Mouse (Mus musculus) liver, embryonic 15.5 days (tissue): ENCODE results near the gene Scnn1a. TPM values are rescaled to one million over a fixed set of nuclear protein-coding genes. Genes with fewer than 3 reads are reported as not detected.

Experiments
- ATAC-seq: fragments of 200-750 bp; cut with Nextera tagmentation; 2 replicates; pipeline ENCODE4 v1.8.0; 2017; ENCODE audit warnings: moderate number of reproducible peaks, mild to moderate bottlenecking, moderate library complexity; ENCODE audit not compliant: insufficient read depth
- H3K27ac ChIP-seq: fragments of 300-500 bp; sonication (generic); replicated peaks from 2 replicates; pipeline ENCODE4 v1.5.1; 2015; ENCODE audit warnings: mild to moderate bottlenecking, inconsistent platforms
- H3K27me3 ChIP-seq: fragments of 300-500 bp; sonication (generic); 2 replicates; pipeline ENCODE4 v1.6.1; 2015; ENCODE audit warnings: mild to moderate bottlenecking, inconsistent platforms
- H3K36me3 ChIP-seq: fragments of 300-500 bp; sonication (generic); replicated peaks from 2 replicates; pipeline ENCODE4 v1.6.1; 2015; ENCODE audit warnings: moderate library complexity, mild to moderate bottlenecking, inconsistent platforms
- H3K4me1 ChIP-seq: fragments of 300-500 bp; sonication (generic); replicated peaks from 2 replicates; pipeline ENCODE4 v1.6.1; 2015; ENCODE audit warnings: inconsistent platforms
- H3K4me2 ChIP-seq: fragments of 300-500 bp; sonication (generic); 2 replicates; pipeline ENCODE4 v1.6.1; 2015; ENCODE audit warnings: moderate library complexity, mild to moderate bottlenecking, inconsistent platforms
- H3K4me3 ChIP-seq: fragments of 300-500 bp; sonication (generic); replicated peaks from 2 replicates; pipeline ENCODE4 v1.5.1; 2015; ENCODE audit warnings: mild to moderate bottlenecking, inconsistent platforms
- H3K9ac ChIP-seq: fragments of 300-500 bp; sonication (generic); 2 replicates; pipeline ENCODE4 v1.6.1; 2015; ENCODE audit warnings: moderate library complexity, mild to moderate bottlenecking, inconsistent platforms
- H3K9me3 ChIP-seq: fragments of 300-500 bp; sonication (generic); replicated peaks from 2 replicates; pipeline ENCODE4 v1.6.1; 2016; ENCODE audit warnings: inconsistent platforms
- WGBS: fragments of 180-500 bp; shearing (Covaris S2); methylation state at CpG from one replicate; pipeline ENCODE4 v1.1.7; 2015; ENCODE audit warnings: mixed read lengths; ENCODE audit not compliant: insufficient replicate concordance; 5-methylcytosine and 5-hydroxymethylcytosine counted together
- polyA plus RNA-seq: library from polyadenylated mRNA; unstranded; fragments of >200 nt; fragmentation: Nextera tagmentation; extraction: Ambion mirVana; gene quantifications from 2 replicates; pipeline ENCODE4 v1.2.1, GENCODE M21; 2015

Scnn1a gene
- polyA plus RNA-seq, 1 experiment from 2014 or later = 0.64 TPM

- H3K4me3 ChIP-seq = no peak overlapping the region
- H3K27ac ChIP-seq = no peak overlapping the region
- peaks cover 37% of the 10 kb centered on the region for H3K27me3 ChIP-seq
- H3K36me3 ChIP-seq = no peaks in the 10 kb centered on the region
- H3K9ac ChIP-seq = no peak overlapping the region
- H3K4me2 ChIP-seq = no peak overlapping the region
- H3K9me3 ChIP-seq = no peaks in the 10 kb centered on the region
- WGBS = 55% methylated on average over 13 of the region's 13 CpGs
- peaks cover 9% of the 10 kb centered on the region for H3K4me1 ChIP-seq
- ATAC-seq = no peak
These were observed 2.3 kb downstream of the Scnn1a start for GRCm38 (mm10) chr6:125322794-125323193.

- H3K27ac ChIP-seq = no peak overlapping the region
- H3K4me2 ChIP-seq = no peak overlapping the region
- no peak for ATAC-seq
- H3K9me3 ChIP-seq = no peaks in the 10 kb centered on the region
- H3K4me3 ChIP-seq = no peak overlapping the region
- no peak overlapping the region for H3K9ac ChIP-seq
- peaks cover 9% of the 10 kb centered on the region for H3K4me1 ChIP-seq
- 35% methylated on average over 6 of the region's 6 CpGs for WGBS
- H3K36me3 ChIP-seq = no peaks in the 10 kb centered on the region
- peaks cover 37% of the 10 kb centered on the region for H3K27me3 ChIP-seq
These were observed 3.1 kb downstream of the Scnn1a start for GRCm38 (mm10) chr6:125323547-125323946.

DNA sequence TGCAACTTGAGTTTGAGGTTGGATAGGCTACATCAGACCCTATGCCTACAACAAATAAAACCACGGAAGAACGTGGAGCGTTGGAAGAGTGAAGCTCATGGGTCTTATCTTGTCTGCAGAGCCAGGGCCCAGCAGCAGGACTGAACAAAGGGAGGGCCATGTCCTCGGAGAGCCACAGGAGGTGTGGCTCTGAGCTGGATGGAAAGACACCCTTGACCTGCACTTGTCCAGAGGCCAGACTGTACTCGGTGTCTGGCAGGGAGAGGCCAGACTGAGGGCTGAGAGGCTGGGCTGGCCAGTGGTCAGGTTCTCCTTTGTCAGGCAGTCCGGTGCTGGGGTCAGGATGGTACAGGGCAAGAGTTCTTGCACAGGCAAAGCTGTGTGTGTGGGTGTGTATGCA, 4.9 kb downstream of the Scnn1a start:
- H3K4me3 ChIP-seq = no peak overlapping the region
- WGBS = 40% methylated on average over 6 of the region's 6 CpGs
- ATAC-seq = 0 out of 2 replicates have a peak, but pooled peaks have one; percentile 35
- H3K27ac ChIP-seq = no peak overlapping the region
- no peak overlapping the region for H3K4me2 ChIP-seq
- peaks cover 10% of the 10 kb centered on the region for H3K4me1 ChIP-seq
- H3K9ac ChIP-seq = no peak overlapping the region
- no peaks in the 10 kb centered on the region for H3K9me3 ChIP-seq
- peaks cover 25% of the 10 kb centered on the region for H3K27me3 ChIP-seq
- no peaks in the 10 kb centered on the region for H3K36me3 ChIP-seq

DNA sequence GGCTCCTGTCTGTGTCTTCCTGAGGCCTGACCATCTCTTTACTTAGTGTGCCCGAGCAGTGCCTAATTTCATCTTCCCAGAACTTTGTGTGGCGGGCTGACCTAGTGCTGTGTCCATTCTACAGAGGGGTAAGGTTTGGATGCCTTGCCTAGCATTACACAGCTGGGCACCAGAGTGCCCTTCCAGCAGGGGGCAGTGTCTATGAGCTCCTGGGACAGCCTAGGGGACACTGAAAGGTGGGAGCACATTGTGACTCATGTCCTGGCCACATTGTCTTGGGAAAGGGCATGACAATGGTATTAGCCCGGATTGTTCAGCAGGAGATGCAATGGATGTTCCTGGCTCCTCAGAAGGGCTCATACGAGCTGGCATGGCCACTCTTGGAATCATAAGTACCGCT, 7.8 kb downstream of the Scnn1a start:
- ATAC-seq = no peak
- H3K27me3 ChIP-seq = no peaks in the 10 kb centered on the region; the same call in 1 of the 2 replicates
- H3K27ac ChIP-seq = no peak overlapping the region
- H3K9me3 ChIP-seq = no peaks in the 10 kb centered on the region
- H3K4me2 ChIP-seq = no peak overlapping the region
- no peak overlapping the region for H3K9ac ChIP-seq
- no peaks in the 10 kb centered on the region for H3K36me3 ChIP-seq
- no peak overlapping the region for H3K4me3 ChIP-seq
- WGBS = 58% methylated on average over 5 of the region's 5 CpGs
- peaks cover 11% of the 10 kb centered on the region; the same call in 1 of the 2 replicates for H3K4me1 ChIP-seq

DNA sequence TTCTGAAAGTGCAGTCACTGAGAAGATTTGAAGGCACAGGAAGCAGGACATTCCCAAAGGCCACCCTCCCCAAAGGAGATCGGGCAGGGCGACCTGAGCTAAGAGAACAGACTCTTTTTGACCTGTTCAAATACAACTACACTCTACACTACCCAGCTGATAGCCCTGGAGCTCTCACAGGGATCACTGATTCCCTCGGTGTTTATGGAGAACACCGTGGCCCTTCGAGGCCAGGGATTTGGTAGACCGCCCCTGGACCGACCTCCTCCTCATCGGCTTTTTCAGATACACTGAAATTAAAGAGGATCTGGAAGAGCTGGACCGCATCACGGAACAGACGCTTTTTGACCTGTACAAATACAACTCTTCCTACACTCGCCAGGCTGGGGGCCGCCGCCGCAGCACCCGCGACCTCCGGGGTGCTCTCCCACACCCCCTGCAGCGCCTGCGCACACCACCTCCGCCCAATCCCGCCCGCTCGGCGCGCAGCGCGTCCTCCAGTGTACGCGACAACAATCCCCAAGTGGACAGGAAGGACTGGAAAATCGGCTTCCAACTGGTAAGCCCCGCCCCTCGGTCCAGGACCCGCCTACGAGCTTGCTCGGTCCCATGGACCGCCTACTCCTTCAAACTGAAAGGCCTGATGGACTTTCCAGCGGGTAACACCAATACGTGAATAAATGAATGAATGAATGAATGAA, 10.3 kb downstream of the Scnn1a start:
- H3K27me3 ChIP-seq = no peaks in the 10 kb centered on the region; the same call in 1 of the 2 replicates
- ATAC-seq = peak; percentile 60
- H3K27ac ChIP-seq = no peak overlapping the region

DNA sequence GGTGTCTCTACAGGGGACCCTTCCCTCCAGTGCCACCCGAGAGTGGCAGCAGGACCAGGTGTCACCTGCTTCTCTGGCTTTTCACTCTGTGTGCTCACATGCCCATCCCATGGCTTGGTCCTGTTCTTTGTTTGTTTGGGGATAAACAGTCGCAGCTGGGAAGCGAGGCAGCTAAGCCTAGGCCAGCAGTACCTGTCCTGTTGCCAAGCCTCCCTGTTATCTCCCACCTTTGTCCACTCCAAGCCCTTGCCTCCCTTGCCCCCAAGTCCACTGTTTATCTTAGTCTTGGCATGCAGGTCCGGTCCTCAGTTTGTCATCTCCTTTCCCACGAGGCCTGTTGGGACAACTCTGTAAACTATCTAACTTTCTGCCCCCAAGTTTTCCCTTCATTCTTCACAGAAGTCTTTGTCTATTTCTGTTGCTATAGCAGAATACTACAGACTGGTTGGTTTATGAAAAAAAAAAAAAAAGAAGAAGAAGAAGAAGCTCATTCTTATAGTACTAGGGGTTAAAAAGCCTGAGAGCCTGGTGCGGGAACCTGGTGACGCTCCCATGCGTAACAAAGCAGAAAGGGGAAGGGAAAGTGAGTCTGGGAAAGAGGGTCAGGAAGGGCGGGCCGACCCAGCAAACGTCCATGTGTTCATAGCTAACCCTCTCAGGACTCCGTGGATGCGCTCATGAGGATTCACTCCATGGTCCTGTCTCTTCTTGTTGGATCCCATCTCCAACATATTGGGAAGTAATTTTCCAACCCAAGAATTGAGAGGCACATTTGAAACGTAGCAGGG, 12.8 kb downstream of the Scnn1a start:
- Histone ChIP-seq H3K4me3 (no peak overlapping the region), H3K27me3 (no peaks in the 10 kb centered on the region; the same call in 1 of the 2 replicates), H3K27ac (no peak overlapping the region), H3K9me3 (no peaks in the 10 kb centered on the region), H3K4me2 (no peak overlapping the region), H3K9ac (no peak overlapping the region), H3K4me1 (peaks cover 16% of the 10 kb centered on the region; the same call in 1 of the 2 replicates), H3K36me3 (no peaks in the 10 kb centered on the region)
- WGBS = 43% methylated on average over 14 of the region's 14 CpGs
- no peak for ATAC-seq

More for the DNA sequence above, 10.3 kb downstream of the Scnn1a start:
- peaks cover 16% of the 10 kb centered on the region; the same call in 1 of the 2 replicates for H3K4me1 ChIP-seq
- no peaks in the 10 kb centered on the region for H3K36me3 ChIP-seq
- no peaks in the 10 kb centered on the region for H3K9me3 ChIP-seq
- H3K4me2 ChIP-seq = peak overlapping the region; percentile 67
- 2% methylated on average over 39 of the region's 39 CpGs for WGBS
- peak overlapping the region; percentile 53 for H3K4me3 ChIP-seq
- H3K9ac ChIP-seq = 0 out of 2 replicates have a peak overlapping the region, but pooled peaks have one; percentile 11

DNA sequence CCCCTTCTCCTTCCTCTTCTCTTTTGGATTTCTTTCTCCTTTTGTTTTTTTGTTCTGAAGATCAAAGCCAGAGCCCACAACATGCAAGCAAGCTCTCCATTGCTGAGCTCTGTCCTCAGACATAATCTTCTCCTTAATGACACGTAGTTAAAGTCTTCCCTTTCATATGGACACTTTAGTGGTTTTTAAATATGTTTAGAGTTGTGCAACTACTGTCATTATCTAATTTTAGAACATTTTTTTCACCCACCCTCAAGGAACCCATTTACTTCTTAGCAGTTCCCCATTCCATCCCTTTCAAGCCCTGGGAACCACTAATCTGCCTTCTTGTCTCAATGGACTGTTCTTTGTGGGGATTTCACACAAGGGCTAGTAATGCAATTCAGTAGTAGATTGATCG, 13.9 kb downstream of the Scnn1a start:
- no peak overlapping the region for H3K27ac ChIP-seq
- no peak overlapping the region for H3K9ac ChIP-seq
- H3K36me3 ChIP-seq = no peaks in the 10 kb centered on the region
- peaks cover 23% of the 10 kb centered on the region; the same call in 1 of the 2 replicates for H3K4me1 ChIP-seq
- no peaks in the 10 kb centered on the region for H3K9me3 ChIP-seq
- WGBS = 44% methylated on average over 2 of the region's 2 CpGs
- H3K4me3 ChIP-seq = no peak overlapping the region
- no peak for ATAC-seq
- no peak overlapping the region for H3K4me2 ChIP-seq
- no peaks in the 10 kb centered on the region; the same call in 1 of the 2 replicates for H3K27me3 ChIP-seq

DNA sequence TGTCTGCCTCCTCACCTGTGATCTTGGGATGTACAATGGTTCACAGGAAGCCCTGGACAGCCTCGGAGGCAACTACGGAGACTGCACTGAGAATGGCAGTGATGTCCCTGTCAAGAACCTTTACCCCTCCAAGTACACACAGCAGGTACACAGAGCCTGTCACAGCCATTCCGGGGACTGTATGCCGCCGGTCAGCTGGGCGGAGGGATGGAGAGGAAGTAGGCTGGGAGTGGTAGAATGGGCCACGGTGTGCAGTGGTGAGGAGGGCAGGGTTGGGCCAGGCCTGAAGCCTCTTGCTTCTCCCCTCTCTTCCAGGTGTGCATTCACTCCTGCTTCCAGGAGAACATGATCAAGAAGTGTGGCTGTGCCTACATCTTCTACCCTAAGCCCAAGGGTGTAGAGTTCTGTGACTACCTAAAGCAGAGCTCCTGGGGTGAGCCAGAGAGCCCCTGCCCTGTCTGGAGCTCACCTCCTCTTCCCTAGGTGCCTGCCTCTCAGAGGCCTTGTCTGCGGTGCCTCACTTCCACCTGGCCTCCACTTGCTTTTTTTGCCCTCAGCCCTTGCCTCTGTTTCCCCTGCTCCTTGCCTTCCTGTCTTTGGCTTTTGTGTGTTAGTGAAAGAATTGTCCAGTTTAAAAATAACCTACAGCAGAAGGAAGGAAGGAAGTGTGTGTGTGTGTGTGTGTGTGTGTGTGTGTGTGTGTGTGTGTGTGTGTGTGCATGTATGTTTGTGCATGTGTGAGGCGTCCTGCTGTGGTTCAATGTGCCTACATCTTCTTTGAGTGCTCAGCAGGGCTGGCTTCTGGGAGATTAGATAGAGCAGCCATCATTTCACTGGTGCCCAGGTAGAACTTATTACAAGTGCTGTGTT, 18.6 kb downstream of the Scnn1a start:
- H3K4me2 ChIP-seq = no peak overlapping the region
- no peak overlapping the region for H3K9ac ChIP-seq
- no peak for ATAC-seq
- no peaks in the 10 kb centered on the region for H3K27me3 ChIP-seq
- no peak overlapping the region for H3K27ac ChIP-seq
- H3K36me3 ChIP-seq = no peaks in the 10 kb centered on the region
- no peak overlapping the region for H3K4me3 ChIP-seq
- H3K9me3 ChIP-seq = no peaks in the 10 kb centered on the region
- H3K4me1 ChIP-seq = peaks cover 29% of the 10 kb centered on the region
- 26% methylated on average over 9 of the region's 9 CpGs for WGBS

- Histone ChIP-seq H3K4me2 (no peak overlapping the region), H3K27ac (peak overlapping the region; percentile 41), H3K27me3 (no peaks in the 10 kb centered on the region), H3K9ac (no peak overlapping the region), H3K9me3 (no peaks in the 10 kb centered on the region), H3K4me3 (no peak overlapping the region), H3K36me3 (no peaks in the 10 kb centered on the region), H3K4me1 (peaks cover 31% of the 10 kb centered on the region)
- ATAC-seq = no peak
- WGBS = 31% methylated on average over 5 of the region's 5 CpGs
These were observed 19.8 kb downstream of the Scnn1a start for GRCm38 (mm10) chr6:125340244-125340643.

- H3K4me2 ChIP-seq = peak overlapping the region; percentile 20; the same call in 1 of the 2 replicates
- peaks cover 46% of the 10 kb centered on the region for H3K4me1 ChIP-seq
- no peak overlapping the region for H3K4me3 ChIP-seq
- no peaks in the 10 kb centered on the region for H3K36me3 ChIP-seq
- ATAC-seq = no peak
- no peak overlapping the region for H3K9ac ChIP-seq
- peak overlapping the region; percentile 29; the same call in 1 of the 2 replicates for H3K27ac ChIP-seq
- 51% methylated on average over 3 of the region's 3 CpGs for WGBS
- H3K9me3 ChIP-seq = no peaks in the 10 kb centered on the region
- H3K27me3 ChIP-seq = no peaks in the 10 kb centered on the region
These were observed 21.7 kb downstream of the Scnn1a start for GRCm38 (mm10) chr6:125342198-125342597.
